Mouse (Mus musculus) kidney, embryonic 16.5 days (tissue): ENCODE measurements around the gene Evx1. TPM values are rescaled to one million over a fixed set of nuclear protein-coding genes. Genes with fewer than 3 reads are reported as not detected.

Experiments
- ATAC-seq: fragments of 200-750 bp; cut with Nextera tagmentation; 2 replicates; pipeline ENCODE4 v1.8.0; 2017; ENCODE audit warnings: moderate TSS enrichment; ENCODE audit not compliant: low FRiP score, low TSS enrichment
- H3K27ac ChIP-seq: fragments of 300-500 bp; sonication (generic); 2 replicates; pipeline ENCODE4 v1.5.1; 2014; ENCODE audit warnings: low read length
- H3K27me3 ChIP-seq: fragments of 300-500 bp; sonication (generic); 2 replicates; pipeline ENCODE4 v1.6.1; 2014; ENCODE audit warnings: low read length, control low read depth, mixed read lengths; ENCODE audit not compliant: insufficient read depth
- H3K36me3 ChIP-seq: fragments of 300-500 bp; sonication (generic); 2 replicates; pipeline ENCODE4 v1.6.1; 2014; ENCODE audit warnings: low read length, control low read depth, mixed read lengths; ENCODE audit not compliant: insufficient read depth
- H3K4me1 ChIP-seq: fragments of 300-500 bp; sonication (generic); 2 replicates; pipeline ENCODE4 v1.6.1; 2014; ENCODE audit warnings: low read length, control low read depth, mixed read lengths; ENCODE audit not compliant: insufficient read depth
- H3K4me2 ChIP-seq: fragments of 300-500 bp; sonication (generic); replicated peaks from 2 replicates; pipeline ENCODE4 v1.6.1; 2014; ENCODE audit warnings: low read depth, low read length
- H3K4me3 ChIP-seq: fragments of 300-500 bp; sonication (generic); 2 replicates; pipeline ENCODE4 v1.5.1; 2014; ENCODE audit warnings: mild to moderate bottlenecking, low read length
- H3K9ac ChIP-seq: fragments of 300-500 bp; sonication (generic); replicated peaks from 2 replicates; pipeline ENCODE4 v1.6.1; 2014; ENCODE audit warnings: low read length
- H3K9me3 ChIP-seq: fragments of 300-500 bp; sonication (generic); 2 replicates; pipeline ENCODE4 v1.6.1; 2016; ENCODE audit warnings: low read length, control low read depth
- WGBS: fragments of 180-500 bp; shearing (Covaris S2); extraction: QIAGEN DNeasy Blood & Tissue Kit; methylation state at CpG from one replicate; pipeline ENCODE4 v1.1.7; 2014; 5-methylcytosine and 5-hydroxymethylcytosine counted together
- polyA plus RNA-seq: library from polyadenylated mRNA; unstranded; fragments of >200 nt; fragmentation: Nextera tagmentation; extraction: Ambion mirVana; gene quantifications from 2 replicates; pipeline ENCODE4 v1.2.1, GENCODE M21; 2015

Evx1 gene
- not detected in 2 replicates for polyA plus RNA-seq

DNA sequence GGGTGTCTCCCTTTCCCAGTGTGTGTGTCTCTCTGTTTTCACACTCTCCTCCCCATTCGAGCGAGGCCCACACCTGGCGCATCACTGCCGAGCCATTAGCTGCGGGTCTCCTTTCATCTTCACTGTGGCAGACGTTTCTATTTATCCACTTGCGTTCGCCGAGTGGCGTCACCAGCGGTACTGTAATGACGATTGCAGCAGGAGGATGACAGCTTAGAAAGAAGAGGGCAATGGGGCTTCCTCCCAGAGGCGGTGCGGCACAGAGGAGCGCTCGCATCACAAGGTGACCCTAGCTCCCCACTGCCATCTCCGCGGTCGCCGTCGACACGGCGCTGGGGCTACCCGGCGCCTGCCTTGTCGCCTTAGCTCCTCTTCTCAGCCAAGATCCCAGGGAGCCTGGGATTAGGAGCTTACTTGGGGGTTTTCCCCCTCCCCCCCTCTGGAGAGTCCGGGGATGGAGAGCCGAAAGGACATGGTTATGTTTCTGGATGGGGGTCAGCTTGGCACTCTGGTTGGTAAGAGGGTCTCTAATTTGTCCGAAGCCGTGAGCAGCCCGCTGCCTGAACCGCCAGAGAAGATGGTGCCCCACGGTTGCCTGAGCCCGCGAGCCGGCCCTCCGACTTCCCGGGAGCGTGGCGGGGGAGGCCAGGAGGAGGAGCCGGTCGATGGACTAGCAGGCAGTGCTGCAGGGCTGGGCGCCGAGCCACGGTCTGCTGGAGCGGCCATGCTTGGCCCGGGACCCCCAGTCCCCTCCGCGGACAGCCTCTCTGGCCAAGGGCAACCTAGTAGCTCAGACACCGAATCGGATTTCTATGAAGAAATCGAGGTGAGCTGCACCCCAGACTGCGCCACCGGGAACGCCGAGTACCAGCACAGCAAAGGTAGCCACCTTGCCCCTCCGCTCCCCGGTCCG is at the start of gene Evx1:
TSS of gene Evx1 (plus strand) at position 108 of the 913 bp plus-strand sequence.
- under 1% methylated on average over 59 of the region's 59 CpGs for WGBS
- Histone ChIP-seq H3K27ac (no peak within 1 kb of the TSS), H3K4me2 (peak within 1 kb of the TSS; percentile 33), H3K27me3 (peaks cover 93% of the 10 kb centered on the region), H3K9me3 (no peaks in the 10 kb centered on the region), H3K4me3 (peak within 1 kb of the TSS; percentile 28), H3K9ac (no peak within 1 kb of the TSS), H3K36me3 (no peaks in the 10 kb centered on the region), H3K4me1 (peaks cover 25% of the 10 kb centered on the region)
- 0 out of 2 replicates have a peak, but pooled peaks have one; percentile 11 for ATAC-seq

DNA sequence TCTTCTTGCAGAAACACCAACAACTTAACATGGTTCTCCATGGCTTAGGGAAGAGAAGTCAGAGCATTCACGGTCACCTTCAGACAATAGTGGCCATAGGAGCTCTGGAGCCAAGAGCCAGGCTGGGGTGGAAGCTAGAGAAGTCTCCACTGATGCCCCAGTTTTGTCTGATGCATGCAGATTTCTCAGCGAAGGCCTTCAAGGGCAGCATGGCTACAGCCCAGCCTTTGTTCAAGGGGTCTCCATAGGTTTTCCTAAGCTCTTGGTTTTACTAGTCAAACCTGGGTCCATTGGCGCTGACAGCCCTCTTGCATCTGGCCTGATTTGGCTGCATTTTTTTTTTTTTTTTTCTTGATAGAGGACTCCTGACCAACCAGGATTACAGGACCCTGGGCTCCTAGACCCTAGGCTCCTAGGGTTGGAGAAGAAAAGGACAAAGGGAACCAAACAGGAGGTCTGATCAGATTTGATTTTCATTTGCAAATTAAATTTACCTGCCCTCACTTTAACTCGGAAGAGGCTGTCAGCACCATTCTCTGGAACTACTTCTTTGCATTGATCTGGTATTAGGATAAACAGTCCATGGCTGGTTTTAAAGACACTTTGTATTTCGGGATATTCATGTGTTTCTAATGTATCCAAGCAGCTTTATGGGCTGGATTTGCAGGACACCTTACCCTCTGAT is 49.0 kb upstream of the Evx1 start:
- peaks cover 13% of the 10 kb centered on the region; the same call in 1 of the 2 replicates for H3K4me1 ChIP-seq
- H3K9me3 ChIP-seq = no peaks in the 10 kb centered on the region
- no peak overlapping the region for H3K9ac ChIP-seq
- 7% methylated on average over 5 of the region's 5 CpGs for WGBS
- H3K4me3 ChIP-seq = no peak overlapping the region
- H3K36me3 ChIP-seq = no peaks in the 10 kb centered on the region
- H3K27ac ChIP-seq = no peak overlapping the region
- no peak overlapping the region for H3K4me2 ChIP-seq
- peaks cover 89% of the 10 kb centered on the region for H3K27me3 ChIP-seq
- no peak for ATAC-seq

DNA sequence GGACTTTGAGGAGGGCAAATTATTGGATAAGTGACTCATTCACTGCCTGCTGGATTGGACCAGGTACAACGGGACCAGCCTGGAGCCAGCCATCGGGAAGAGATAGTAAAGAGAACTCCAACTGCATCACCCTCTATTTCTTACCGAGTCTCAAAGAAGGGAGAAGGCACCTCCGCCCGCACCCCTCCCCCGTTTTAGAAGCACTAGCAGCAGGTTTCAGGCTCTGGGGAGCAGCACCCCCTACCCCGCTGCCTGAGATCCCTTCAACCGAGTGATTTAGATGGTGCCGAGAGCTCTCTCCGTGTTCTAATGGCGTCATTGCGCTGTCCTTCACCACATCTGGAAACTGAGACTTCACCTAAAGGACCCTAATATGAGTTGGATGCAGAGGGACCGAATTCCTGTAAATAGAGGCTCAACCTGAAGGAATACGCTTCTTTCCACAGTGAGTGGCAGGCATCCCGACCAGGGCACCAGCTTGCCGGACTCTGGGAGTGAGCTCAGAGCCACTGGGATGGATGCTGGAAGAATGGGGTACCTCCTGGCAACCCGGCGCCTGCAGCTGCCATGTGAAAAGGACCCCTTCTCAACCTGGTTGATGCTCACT is 47.9 kb upstream of the Evx1 start:
- no peak overlapping the region for H3K27ac ChIP-seq
- peaks cover 92% of the 10 kb centered on the region for H3K27me3 ChIP-seq
- no peak overlapping the region for H3K4me2 ChIP-seq
- 2% methylated on average over 18 of the region's 18 CpGs for WGBS
- H3K9me3 ChIP-seq = no peaks in the 10 kb centered on the region
- ATAC-seq = no peak
- no peak overlapping the region for H3K9ac ChIP-seq
- H3K36me3 ChIP-seq = no peaks in the 10 kb centered on the region
- no peak overlapping the region for H3K4me3 ChIP-seq
- H3K4me1 ChIP-seq = peaks cover 6% of the 10 kb centered on the region; the same call in 1 of the 2 replicates

DNA sequence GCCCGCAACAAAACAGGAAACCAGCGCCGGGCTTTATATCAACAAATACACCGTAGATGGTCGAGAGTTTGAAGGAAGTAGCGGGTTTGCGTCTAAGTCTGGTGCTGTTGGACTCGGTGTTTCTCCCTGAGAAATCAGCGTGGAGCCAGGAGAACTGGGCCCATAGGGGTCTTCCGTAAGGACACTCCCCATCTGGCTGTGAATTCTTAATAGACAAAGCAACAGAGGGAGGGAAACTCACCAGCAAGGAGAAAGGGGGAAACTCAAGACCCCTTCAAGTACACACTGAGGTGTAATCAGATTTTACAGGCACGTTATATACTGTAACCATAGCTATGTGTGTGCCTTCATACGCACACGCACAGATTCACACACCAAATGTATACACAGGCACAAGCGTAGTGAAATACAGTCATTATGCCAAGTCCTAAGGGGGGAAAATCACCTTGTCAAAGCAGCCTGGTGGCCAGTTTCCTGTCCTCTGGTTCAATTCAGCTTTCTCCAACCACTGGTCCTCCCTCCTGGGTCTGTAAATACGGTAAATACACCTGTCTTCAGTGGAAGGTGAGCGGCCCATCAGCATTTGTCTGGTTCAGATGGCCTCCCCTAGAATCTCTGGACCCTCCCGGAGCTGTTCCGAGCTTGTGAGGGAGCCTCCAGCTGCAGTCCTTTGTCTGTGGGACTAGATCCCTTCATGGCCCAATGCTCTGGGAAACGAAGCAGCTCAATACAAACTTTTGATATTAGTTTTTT is 47.2 kb upstream of the Evx1 start:
- Histone ChIP-seq H3K4me3 (no peak overlapping the region), H3K27me3 (peaks cover 93% of the 10 kb centered on the region), H3K36me3 (no peaks in the 10 kb centered on the region), H3K9me3 (no peaks in the 10 kb centered on the region), H3K4me1 (0 out of 2 replicates have a peak, but pooled peaks cover 6% of the 10 kb centered on the region), H3K27ac (no peak overlapping the region), H3K9ac (no peak overlapping the region), H3K4me2 (no peak overlapping the region)
- ATAC-seq = no peak
- 2% methylated on average over 19 of the region's 19 CpGs for WGBS

DNA sequence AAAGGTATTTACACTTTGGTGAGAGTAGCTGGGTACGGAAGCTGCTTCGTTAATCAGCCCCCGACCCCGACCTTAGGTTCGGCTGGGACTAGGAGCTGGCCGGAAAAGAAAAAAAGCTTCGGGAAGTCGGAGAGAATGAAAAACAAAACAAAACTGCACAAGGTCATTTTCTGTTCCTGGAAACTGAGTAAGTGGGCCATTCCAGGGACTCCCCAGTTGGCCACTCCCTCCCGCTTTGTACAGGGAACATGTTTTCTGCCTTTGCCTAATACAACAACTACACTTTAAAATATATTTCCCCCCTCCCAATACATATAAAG is 46.7 kb upstream of the Evx1 start:
- no peak overlapping the region for H3K4me3 ChIP-seq
- peaks cover 93% of the 10 kb centered on the region for H3K27me3 ChIP-seq
- no peaks in the 10 kb centered on the region for H3K36me3 ChIP-seq
- no peak overlapping the region for H3K27ac ChIP-seq
- no peak for ATAC-seq
- H3K9me3 ChIP-seq = no peaks in the 10 kb centered on the region
- H3K4me1 ChIP-seq = 0 out of 2 replicates have a peak, but pooled peaks cover 6% of the 10 kb centered on the region
- 3% methylated on average over 9 of the region's 9 CpGs for WGBS
- H3K9ac ChIP-seq = no peak overlapping the region
- no peak overlapping the region for H3K4me2 ChIP-seq

DNA sequence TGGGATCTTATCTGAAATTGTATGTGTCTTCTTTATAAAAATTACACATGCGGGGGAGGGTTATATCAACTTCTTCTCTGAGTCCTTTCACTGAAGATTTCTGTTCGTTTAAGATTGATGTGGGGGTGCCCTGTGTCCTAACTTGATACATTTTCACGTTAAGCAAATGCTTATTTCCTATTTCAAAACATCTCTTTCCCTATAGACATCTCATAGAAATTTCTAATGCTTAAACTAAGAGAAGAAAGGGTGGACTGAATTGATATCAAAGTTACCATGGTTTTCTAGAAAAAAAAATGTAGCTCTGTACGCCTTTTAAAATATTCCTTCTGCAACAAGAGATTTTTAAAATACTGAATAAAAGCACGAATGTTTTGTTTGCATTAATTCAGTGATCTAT is 46.1 kb upstream of the Evx1 start:
- Histone ChIP-seq H3K4me3 (no peak overlapping the region), H3K4me1 (0 out of 2 replicates have a peak, but pooled peaks cover 6% of the 10 kb centered on the region), H3K9ac (no peak overlapping the region), H3K9me3 (no peaks in the 10 kb centered on the region), H3K27ac (no peak overlapping the region), H3K4me2 (no peak overlapping the region), H3K36me3 (no peaks in the 10 kb centered on the region), H3K27me3 (peaks cover 91% of the 10 kb centered on the region)
- 18% methylated on average over 5 of the region's 5 CpGs for WGBS
- no peak for ATAC-seq

DNA sequence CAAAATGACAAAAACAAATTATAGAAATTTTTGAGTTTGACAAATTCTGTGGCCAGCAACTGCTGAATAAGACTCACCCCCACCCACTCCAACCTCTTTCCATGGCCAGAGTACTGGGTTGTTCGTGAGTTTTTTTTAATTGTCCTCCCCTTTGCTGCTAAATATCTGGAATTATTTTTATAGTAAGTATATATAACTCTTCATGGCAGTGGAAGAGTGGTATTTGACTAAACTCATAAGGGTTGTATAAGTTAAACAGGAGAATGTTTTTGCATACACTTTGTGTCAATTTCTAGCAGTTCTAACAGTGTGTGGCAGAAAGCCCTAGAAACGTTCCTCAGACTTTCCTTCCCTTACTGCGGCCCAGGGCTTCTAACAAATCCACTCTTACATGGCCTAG is 45.6 kb upstream of the Evx1 start:
- 0 out of 2 replicates have a peak, but pooled peaks cover 6% of the 10 kb centered on the region for H3K4me1 ChIP-seq
- H3K4me2 ChIP-seq = no peak overlapping the region
- peaks cover 91% of the 10 kb centered on the region for H3K27me3 ChIP-seq
- WGBS = 8% methylated on average over 3 of the region's 3 CpGs
- H3K4me3 ChIP-seq = no peak overlapping the region
- no peak overlapping the region for H3K27ac ChIP-seq
- no peaks in the 10 kb centered on the region for H3K9me3 ChIP-seq
- H3K36me3 ChIP-seq = no peaks in the 10 kb centered on the region
- H3K9ac ChIP-seq = no peak overlapping the region
- ATAC-seq = no peak

DNA sequence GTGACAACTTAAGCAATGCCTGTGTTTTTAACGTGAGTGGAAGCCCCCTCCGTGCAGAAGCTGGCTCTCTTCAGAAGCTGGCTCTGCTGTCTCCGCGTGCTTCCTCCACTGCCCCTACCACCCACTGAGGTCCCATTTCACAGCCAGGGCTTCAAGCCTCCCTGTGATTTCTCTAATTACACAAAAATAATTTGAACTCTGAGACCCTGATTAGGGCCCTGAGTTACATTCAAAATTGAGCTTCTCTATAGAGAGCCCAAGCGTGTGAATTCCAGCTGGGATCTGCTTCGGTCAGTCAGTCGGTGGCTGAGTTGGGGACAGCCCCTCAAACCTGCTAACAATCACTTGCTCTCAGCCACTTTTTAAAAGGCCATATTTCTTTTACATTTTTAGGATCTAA is 45.0 kb upstream of the Evx1 start:
- ATAC-seq = no peak
- WGBS = 7% methylated on average over 7 of the region's 7 CpGs
- 0 out of 2 replicates have a peak, but pooled peaks cover 6% of the 10 kb centered on the region for H3K4me1 ChIP-seq

DNA sequence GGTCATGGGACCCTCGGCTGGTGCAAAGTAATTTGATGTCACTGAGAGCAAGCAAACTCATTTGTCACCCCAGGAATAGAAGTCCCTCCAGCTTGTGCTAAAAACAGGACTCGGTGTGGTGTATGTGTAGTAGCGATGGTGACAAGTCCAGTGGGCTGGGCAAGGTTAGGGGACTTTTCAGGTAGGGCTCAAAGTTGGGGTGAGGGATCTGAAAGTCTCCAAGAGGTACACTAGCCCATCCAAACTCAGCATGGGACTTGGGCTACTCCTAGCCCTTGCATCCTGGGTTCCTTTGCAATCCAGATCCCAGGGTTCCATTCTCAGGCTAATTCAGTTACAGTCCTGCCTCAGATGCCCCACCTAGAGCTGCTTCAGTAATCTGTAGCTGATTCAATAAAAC is 44.5 kb upstream of the Evx1 start:
- Histone ChIP-seq H3K4me2 (no peak overlapping the region), H3K27me3 (peaks cover 96% of the 10 kb centered on the region), H3K36me3 (no peaks in the 10 kb centered on the region), H3K9me3 (no peaks in the 10 kb centered on the region), H3K27ac (no peak overlapping the region), H3K4me1 (0 out of 2 replicates have a peak, but pooled peaks cover 6% of the 10 kb centered on the region), H3K4me3 (no peak overlapping the region), H3K9ac (no peak overlapping the region)
- WGBS = 4% methylated on average over 3 of the region's 3 CpGs
- ATAC-seq = no peak

More for the DNA sequence above, 45.0 kb upstream of the Evx1 start:
- H3K4me3 ChIP-seq = no peak overlapping the region
- no peak overlapping the region for H3K4me2 ChIP-seq
- no peak overlapping the region for H3K27ac ChIP-seq
- H3K9ac ChIP-seq = no peak overlapping the region
- H3K9me3 ChIP-seq = no peaks in the 10 kb centered on the region
- H3K36me3 ChIP-seq = no peaks in the 10 kb centered on the region
- H3K27me3 ChIP-seq = peaks cover 96% of the 10 kb centered on the region
